Mouse (Mus musculus) cerebellum, adult 9-10 months (tissue): ENCODE results near the gene Plppr2.

Experiments
- DNase-seq: peaks from one replicate; pipeline ENCODE4 v3.0.0; 2022

The Plppr2 gene

GRCm38 (mm10) chr9:21936692-21937570, at the start of gene Plppr2:
Gene Plppr2 (plus strand): TSS chr9:21937033.
- DNase-seq = peak; percentile 100

GRCm38 (mm10) chr9:21889229-21889628, 47.6 kb upstream of the Plppr2 start:
- DNase-seq = no peak

- peak; percentile 86 for DNase-seq
Measured at GRCm38 (mm10) chr9:21901223-21901820, 35.5 kb upstream of the Plppr2 start.

- DNase-seq = no peak
Measured at GRCm38 (mm10) chr9:21904031-21904430, 32.8 kb upstream of the Plppr2 start.

GRCm38 (mm10) chr9:21908216-21908615, 28.6 kb upstream of the Plppr2 start:
- DNase-seq = no peak

- no peak for DNase-seq
Measured at GRCm38 (mm10) chr9:21909474-21910223, 27.2 kb upstream of the Plppr2 start.

GRCm38 (mm10) chr9:21916851-21917492, 19.9 kb upstream of the Plppr2 start:
- DNase-seq = no peak

- no peak for DNase-seq
Measured at GRCm38 (mm10) chr9:21917493-21918034, 19.3 kb upstream of the Plppr2 start.

- peak; percentile 89 for DNase-seq
Measured at GRCm38 (mm10) chr9:21918035-21918592, 18.7 kb upstream of the Plppr2 start, which contains the start of gene Rab3d. Gene Rab3d (minus strand): TSS chr9:21918192.

- no peak for DNase-seq
Measured at GRCm38 (mm10) chr9:21918692-21919384, 18.0 kb upstream of the Plppr2 start.

- no peak for DNase-seq
Measured at GRCm38 (mm10) chr9:21923036-21923435, 13.8 kb upstream of the Plppr2 start.

- DNase-seq = no peak
Measured at GRCm38 (mm10) chr9:21923490-21924098, 13.2 kb upstream of the Plppr2 start.

GRCm38 (mm10) chr9:21924099-21924493, 12.7 kb upstream of the Plppr2 start:
- no peak for DNase-seq

GRCm38 (mm10) chr9:21925034-21925433, 11.8 kb upstream of the Plppr2 start:
- no peak for DNase-seq

- no peak for DNase-seq
Measured at GRCm38 (mm10) chr9:21925506-21925905, 11.3 kb upstream of the Plppr2 start.

GRCm38 (mm10) chr9:21926155-21926554, 10.7 kb upstream of the Plppr2 start:
- no peak for DNase-seq

- DNase-seq = no peak
Measured at GRCm38 (mm10) chr9:21926784-21927183, 10.0 kb upstream of the Plppr2 start.

- peak; percentile 96 for DNase-seq
Measured at GRCm38 (mm10) chr9:21927208-21927753, 9.6 kb upstream of the Plppr2 start, which contains the start of the genes Ccdc159 and Tmem205. Gene Ccdc159 (plus strand): TSS chr9:21927471. Gene Tmem205 (minus strand): TSS chr9:21927556.

GRCm38 (mm10) chr9:21929208-21929607, 7.6 kb upstream of the Plppr2 start:
- DNase-seq = no peak

- DNase-seq = peak; percentile 66
Measured at GRCm38 (mm10) chr9:21932006-21932405, 4.8 kb upstream of the Plppr2 start.
